Mouse (Mus musculus): ENCODE measurements around the gene Mllt6. TPM values are rescaled to one million over a fixed set of nuclear protein-coding genes. Genes with fewer than 3 reads are reported as not detected.

Mllt6 gene
- polyA plus RNA-seq, 1 experiment: 78.5 TPM

DNA sequence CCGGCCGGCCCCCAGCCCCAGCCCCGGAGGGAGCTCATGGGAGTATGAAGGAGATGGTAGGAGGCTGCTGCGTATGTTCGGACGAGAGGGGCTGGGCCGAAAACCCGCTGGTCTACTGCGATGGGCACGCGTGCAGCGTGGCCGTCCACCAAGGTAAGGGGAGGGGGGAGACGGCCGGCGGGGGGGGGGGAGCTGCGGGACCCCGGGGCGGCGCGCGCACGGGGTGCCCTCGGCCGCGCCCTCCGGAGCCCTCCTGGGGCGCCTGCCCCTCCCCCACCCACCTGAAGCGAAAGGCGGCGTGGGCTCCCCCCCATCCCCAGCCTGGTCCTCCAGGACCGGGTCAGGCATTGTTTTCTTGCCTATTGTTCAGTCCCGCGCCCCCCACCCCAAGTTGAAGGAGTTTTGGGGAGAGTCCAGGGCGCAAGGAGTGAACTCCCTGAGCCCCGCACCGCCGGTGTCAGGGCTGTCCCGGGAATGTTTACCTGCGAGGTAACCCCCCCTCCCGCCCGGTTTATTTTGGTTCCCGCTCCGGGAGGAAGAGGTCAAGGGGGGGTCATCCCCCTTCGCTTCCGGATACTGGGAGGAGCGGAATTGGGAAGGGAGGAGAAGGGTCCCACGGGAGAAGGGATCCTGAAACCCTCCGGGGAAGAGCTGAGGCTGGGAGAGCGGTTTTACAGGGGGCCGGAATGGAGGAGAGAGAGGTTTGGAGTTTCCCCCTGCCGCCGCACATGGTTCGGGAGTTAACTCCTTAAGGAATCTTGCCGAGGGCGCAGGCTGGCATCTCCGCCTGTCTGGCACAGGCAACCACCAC lies 519 bp downstream of the Mllt6 start:
- Histone ChIP-seq H3K4me1 (ENCODE audit: control insufficient read depth, insufficient read depth, low read length) (peaks cover 15% of the 10 kb centered on the region), H3K27ac (ENCODE audit: insufficient read depth, low read length) (no peak overlapping the region), H3K4me3 (ENCODE audit: insufficient read depth, low read length) (peak overlapping the region; percentile 55)
- no peak for TF ChIP-seq CTCF (IDR thresholded peaks at IDR 0.05; ENCODE audit: extremely low read depth, insufficient read depth, low read length)
- no peak for TF ChIP-seq POLR2A (IDR thresholded peaks at IDR 0.05; ENCODE audit: extremely low read depth, insufficient read depth, low read length)

DNA sequence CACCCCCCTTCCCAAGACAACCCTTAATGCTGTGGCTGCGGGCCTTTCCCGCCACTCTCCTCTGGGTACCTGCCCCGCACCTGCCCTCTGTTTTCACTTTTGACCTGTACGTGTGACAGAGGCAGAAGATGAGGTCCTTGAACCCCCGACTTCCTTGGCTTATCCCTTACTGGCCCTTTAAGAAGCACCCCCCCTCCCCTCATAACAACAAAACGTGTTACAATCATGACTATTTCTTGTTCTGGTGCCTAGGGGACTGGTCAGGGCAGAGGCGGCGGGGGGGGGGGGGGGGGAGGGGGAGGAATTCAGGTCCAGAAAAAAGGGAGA lies 1.1 kb downstream of the Mllt6 start:
- Histone ChIP-seq H3K4me1 (ENCODE audit: control insufficient read depth, insufficient read depth, low read length) (peaks cover 15% of the 10 kb centered on the region), H3K27ac (ENCODE audit: insufficient read depth, low read length) (no peak overlapping the region), H3K4me3 (ENCODE audit: insufficient read depth, low read length) (peak overlapping the region; percentile 55)
- no peak for TF ChIP-seq POLR2A (IDR thresholded peaks at IDR 0.05; ENCODE audit: extremely low read depth, insufficient read depth, low read length)
- TF ChIP-seq CTCF (IDR thresholded peaks at IDR 0.05; ENCODE audit: extremely low read depth, insufficient read depth, low read length): no peak

DNA sequence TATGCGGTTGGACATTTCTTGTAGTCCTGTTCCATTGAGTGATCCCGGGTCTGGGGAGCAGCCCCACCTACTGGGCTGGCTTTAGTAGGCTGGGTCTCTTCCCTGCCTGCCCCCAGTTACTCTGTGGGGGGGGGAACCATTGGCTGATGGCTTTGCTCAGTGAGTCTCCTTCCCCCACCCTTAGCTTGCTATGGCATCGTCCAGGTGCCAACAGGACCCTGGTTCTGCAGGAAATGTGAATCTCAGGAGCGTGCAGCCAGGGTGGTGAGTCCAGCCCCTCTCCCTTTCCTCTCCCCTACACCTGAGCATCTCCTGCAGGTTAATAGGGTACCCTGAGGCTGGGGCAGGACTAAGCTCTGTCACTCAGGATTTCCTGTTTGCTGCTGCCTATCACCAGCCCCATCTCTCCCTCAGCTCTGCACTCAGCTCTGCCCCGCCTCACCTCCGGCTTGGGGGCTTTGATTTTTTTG lies 1.6 kb downstream of the Mllt6 start:
- TF ChIP-seq POLR2A (IDR thresholded peaks at IDR 0.05; ENCODE audit: extremely low read depth, insufficient read depth, low read length) (no peak), CTCF (IDR thresholded peaks at IDR 0.05; ENCODE audit: extremely low read depth, insufficient read depth, low read length) (no peak)
- Histone ChIP-seq H3K4me3 (ENCODE audit: insufficient read depth, low read length) (peak overlapping the region; percentile 55; the same call in 1 of the 2 replicates), H3K27ac (ENCODE audit: insufficient read depth, low read length) (no peak overlapping the region), H3K4me1 (ENCODE audit: control insufficient read depth, insufficient read depth, low read length) (peaks cover 14% of the 10 kb centered on the region)

DNA sequence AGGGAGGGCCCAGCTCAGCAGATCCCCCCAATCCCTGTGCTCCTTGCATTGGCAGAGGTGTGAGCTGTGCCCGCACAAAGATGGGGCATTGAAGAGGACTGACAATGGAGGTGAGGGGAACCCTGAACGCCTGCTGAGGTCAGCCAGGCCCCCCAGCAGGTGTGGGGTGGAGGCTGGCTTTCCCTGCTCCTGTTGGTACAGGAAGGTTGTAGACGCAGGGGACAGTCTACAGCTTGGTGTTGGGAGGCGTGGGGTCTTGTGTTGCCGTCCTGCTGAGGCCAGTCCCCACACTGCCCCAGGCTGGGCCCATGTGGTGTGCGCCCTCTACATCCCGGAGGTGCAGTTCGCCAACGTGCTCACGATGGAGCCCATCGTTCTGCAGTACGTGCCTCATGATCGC lies 2.2 kb downstream of the Mllt6 start:
- TF ChIP-seq POLR2A (IDR thresholded peaks at IDR 0.05; ENCODE audit: extremely low read depth, insufficient read depth, low read length) (no peak), CTCF (IDR thresholded peaks at IDR 0.05; ENCODE audit: extremely low read depth, insufficient read depth, low read length) (no peak)
- Histone ChIP-seq H3K4me1 (ENCODE audit: control insufficient read depth, insufficient read depth, low read length) (peaks cover 19% of the 10 kb centered on the region), H3K27ac (ENCODE audit: insufficient read depth, low read length) (no peak overlapping the region), H3K4me3 (ENCODE audit: insufficient read depth, low read length) (no peak overlapping the region)

DNA sequence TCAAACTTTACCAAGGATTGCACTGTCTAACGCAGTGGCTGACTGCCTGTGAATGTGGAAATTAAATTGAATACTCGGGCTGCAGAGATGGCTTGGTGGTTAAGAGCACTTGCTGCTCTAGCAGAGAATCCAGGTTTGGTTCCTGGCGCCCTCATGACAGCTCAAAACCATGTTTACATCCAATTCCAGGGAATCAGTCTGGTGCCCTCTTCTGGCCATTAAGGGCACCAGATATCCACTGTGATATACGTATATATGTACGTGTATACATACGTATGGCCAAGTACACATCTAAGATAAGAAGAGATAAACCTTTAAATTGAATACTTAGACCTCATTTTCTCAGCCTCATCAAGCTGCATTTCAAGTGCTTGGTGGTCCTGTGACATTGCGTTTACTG lies 3.0 kb downstream of the Mllt6 start:
- H3K4me1 ChIP-seq (ENCODE audit: control insufficient read depth, insufficient read depth, low read length): peaks cover 19% of the 10 kb centered on the region
- 0 out of 2 replicates have a peak, but pooled peaks have one; percentile 4 for TF ChIP-seq CTCF (IDR thresholded peaks at IDR 0.05; ENCODE audit: extremely low read depth, insufficient read depth, low read length)
- TF ChIP-seq POLR2A (IDR thresholded peaks at IDR 0.05; ENCODE audit: extremely low read depth, insufficient read depth, low read length): no peak
- H3K4me3 ChIP-seq (ENCODE audit: insufficient read depth, low read length): no peak overlapping the region
- no peak overlapping the region for H3K27ac ChIP-seq (ENCODE audit: insufficient read depth, low read length)

DNA sequence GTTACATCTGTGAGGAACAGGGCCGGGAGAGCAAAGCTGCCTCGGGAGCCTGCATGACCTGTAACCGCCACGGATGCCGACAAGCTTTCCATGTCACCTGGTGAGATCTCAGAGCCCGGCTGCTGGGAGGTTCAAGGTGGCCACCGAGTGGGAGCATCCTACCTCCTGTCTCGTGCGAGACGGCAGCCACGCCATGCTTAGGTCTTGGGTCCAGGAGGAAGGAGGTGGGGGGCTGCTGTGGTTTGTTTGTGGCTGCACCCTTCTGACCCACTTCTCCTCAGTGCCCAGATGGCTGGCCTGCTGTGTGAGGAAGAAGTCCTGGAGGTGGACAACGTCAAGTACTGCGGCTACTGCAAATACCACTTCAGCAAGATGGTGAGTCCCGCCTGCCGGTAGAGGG lies 3.6 kb downstream of the Mllt6 start:
- no peak overlapping the region for H3K27ac ChIP-seq (ENCODE audit: insufficient read depth, low read length)
- peaks cover 19% of the 10 kb centered on the region for H3K4me1 ChIP-seq (ENCODE audit: control insufficient read depth, insufficient read depth, low read length)
- TF ChIP-seq POLR2A (IDR thresholded peaks at IDR 0.05; ENCODE audit: extremely low read depth, insufficient read depth, low read length): no peak
- TF ChIP-seq CTCF (IDR thresholded peaks at IDR 0.05; ENCODE audit: extremely low read depth, insufficient read depth, low read length): no peak
- H3K4me3 ChIP-seq (ENCODE audit: insufficient read depth, low read length): no peak overlapping the region

DNA sequence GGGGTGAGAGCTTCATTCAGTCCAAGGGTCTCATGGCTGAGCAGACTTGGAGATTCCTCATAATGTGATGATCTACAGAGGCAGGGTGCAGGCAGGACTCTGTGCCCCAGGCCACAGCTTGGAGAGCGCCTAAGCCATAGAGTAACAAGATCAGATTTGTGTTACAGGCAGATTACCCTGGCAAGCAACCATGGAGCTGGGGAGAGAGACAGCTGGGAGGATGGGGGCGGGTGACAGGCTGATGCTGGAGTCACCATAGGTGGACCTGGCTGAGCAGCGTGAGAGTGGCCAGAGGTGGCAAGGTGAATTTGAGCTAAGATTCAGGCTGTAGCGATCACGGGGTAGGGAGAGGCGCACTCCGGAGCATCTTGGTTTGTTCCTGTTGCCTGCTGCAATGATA lies 4.9 kb downstream of the Mllt6 start:
- Histone ChIP-seq H3K4me3 (ENCODE audit: insufficient read depth, low read length) (no peak overlapping the region), H3K4me1 (ENCODE audit: control insufficient read depth, insufficient read depth, low read length) (peaks cover 19% of the 10 kb centered on the region), H3K27ac (ENCODE audit: insufficient read depth, low read length) (0 out of 2 replicates have a peak overlapping the region, but pooled peaks have one; percentile 12)
- TF ChIP-seq POLR2A (IDR thresholded peaks at IDR 0.05; ENCODE audit: extremely low read depth, insufficient read depth, low read length): no peak
- TF ChIP-seq CTCF (IDR thresholded peaks at IDR 0.05; ENCODE audit: extremely low read depth, insufficient read depth, low read length): no peak

DNA sequence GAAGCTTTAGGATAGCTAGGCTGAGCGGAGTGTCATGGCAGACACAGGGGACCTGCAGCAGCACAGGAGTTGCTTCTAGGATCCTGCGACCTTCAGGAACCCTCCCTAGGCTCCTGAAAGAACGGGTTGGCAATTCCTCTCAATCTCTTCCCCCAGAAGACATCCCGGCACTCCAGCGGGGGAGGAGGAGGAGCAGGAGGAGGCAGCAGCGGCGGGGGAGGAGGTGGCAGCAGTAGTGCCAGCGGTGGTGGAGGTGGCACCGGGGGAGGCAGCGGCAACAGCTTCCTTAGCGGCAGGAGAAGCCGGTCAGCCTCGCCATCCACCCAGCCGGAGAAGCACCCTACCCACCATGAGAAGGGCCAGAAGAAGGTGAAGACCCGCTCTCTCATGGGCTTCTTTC lies 6.1 kb downstream of the Mllt6 start:
- TF ChIP-seq POLR2A (IDR thresholded peaks at IDR 0.05; ENCODE audit: extremely low read depth, insufficient read depth, low read length) (no peak), CTCF (IDR thresholded peaks at IDR 0.05; ENCODE audit: extremely low read depth, insufficient read depth, low read length) (no peak)
- H3K27ac ChIP-seq (ENCODE audit: insufficient read depth, low read length): 0 out of 2 replicates have a peak overlapping the region, but pooled peaks have one; percentile 12
- no peak overlapping the region for H3K4me3 ChIP-seq (ENCODE audit: insufficient read depth, low read length)
- H3K4me1 ChIP-seq (ENCODE audit: control insufficient read depth, insufficient read depth, low read length): peaks cover 19% of the 10 kb centered on the region

DNA sequence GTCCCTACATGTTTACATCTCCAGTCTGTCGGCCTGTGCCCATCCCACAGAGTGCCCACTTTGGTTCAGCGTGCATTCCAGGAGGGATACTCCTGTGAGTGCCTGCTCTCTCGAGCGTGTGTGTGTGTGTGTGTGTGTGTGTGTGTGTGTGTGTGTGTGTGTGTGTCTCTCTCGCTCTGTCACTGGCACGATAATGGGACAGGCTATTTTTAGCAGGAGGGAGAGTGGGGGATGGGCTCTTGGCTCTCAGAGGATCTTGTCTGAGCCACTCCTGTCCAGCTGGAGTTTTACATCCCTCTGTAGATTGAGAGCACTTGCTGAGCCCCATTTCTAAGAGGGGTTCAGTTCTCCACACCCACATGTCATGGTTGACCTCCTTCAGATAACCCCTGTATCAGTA lies 6.6 kb downstream of the Mllt6 start:
- Histone ChIP-seq H3K4me1 (ENCODE audit: control insufficient read depth, insufficient read depth, low read length) (peaks cover 19% of the 10 kb centered on the region), H3K27ac (ENCODE audit: insufficient read depth, low read length) (0 out of 2 replicates have a peak overlapping the region, but pooled peaks have one; percentile 6), H3K4me3 (ENCODE audit: insufficient read depth, low read length) (no peak overlapping the region)
- TF ChIP-seq CTCF (IDR thresholded peaks at IDR 0.05; ENCODE audit: extremely low read depth, insufficient read depth, low read length) (no peak), POLR2A (IDR thresholded peaks at IDR 0.05; ENCODE audit: extremely low read depth, insufficient read depth, low read length) (no peak)

Data from cortical plate, adult 2 months (tissue).